Mouse (Mus musculus) forebrain, postnatal 0 days (tissue): ENCODE measurements at regions not wholly inside any gene's neighbourhood (a gene's known extent, or its start where the extent isn't known, plus 50 kb on each side); places are given as distances from the start of the nearest gene placed in this dataset.
A peak's percentile ranks its signal among the peaks of the same experiment; 100 is the strongest.
"Not testable (repeated sequence)": the region's sequence is repeated elsewhere in the genome, so short reads cannot be mapped to it uniquely, and the experiment has no call there.

Source experiments
- ATAC-seq: fragments of 200-750 bp; cut with Nextera tagmentation; 2 replicates; pipeline ENCODE4 v1.8.0; 2017; ENCODE audit warnings: mild to moderate bottlenecking, moderate library complexity
- DNase-seq: peaks from one replicate; pipeline ENCODE4 v3.0.0-alpha.2; 2015
- H3K27ac ChIP-seq: fragments of 300-500 bp; sonication (generic); 2 replicates; pipeline ENCODE4 v1.5.1; 2014; ENCODE audit warnings: low read depth, mild to moderate bottlenecking, antibody characterized with exemption, low read length, moderate library complexity, mixed read lengths
- H3K27me3 ChIP-seq: fragments of 300-500 bp; sonication (generic); 2 replicates; pipeline ENCODE4 v1.6.1; 2014; ENCODE audit warnings: mild to moderate bottlenecking, low read length, mixed read lengths; ENCODE audit not compliant: insufficient read depth
- H3K36me3 ChIP-seq: fragments of 300-500 bp; sonication (generic); 2 replicates; pipeline ENCODE4 v1.6.1; 2014; ENCODE audit warnings: mild to moderate bottlenecking, moderate library complexity; ENCODE audit not compliant: insufficient read depth
- H3K4me1 ChIP-seq: fragments of 300-500 bp; sonication (generic); 2 replicates; pipeline ENCODE4 v1.6.1; 2014; ENCODE audit warnings: antibody characterized with exemption; ENCODE audit not compliant: insufficient read depth
- H3K4me2 ChIP-seq: fragments of 300-500 bp; sonication (generic); 2 replicates; pipeline ENCODE4 v1.6.1; 2014; ENCODE audit warnings: low read depth, mild to moderate bottlenecking, moderate library complexity
- H3K4me3 ChIP-seq: fragments of 300-500 bp; sonication (generic); 2 replicates; pipeline ENCODE4 v1.5.1; 2014; ENCODE audit warnings: low read depth, low read length, mixed read lengths
- H3K9ac ChIP-seq: fragments of 300-500 bp; sonication (generic); 2 replicates; pipeline ENCODE4 v1.6.1; 2014; ENCODE audit warnings: mild to moderate bottlenecking
- H3K9me3 ChIP-seq: fragments of 300-500 bp; sonication (generic); 2 replicates; pipeline ENCODE4 v1.6.1; 2016; ENCODE audit warnings: low read length
- CTCF ChIP-seq: sonication (generic); IDR thresholded peaks from 2 replicates; pipeline ENCODE4 v1.5.1; 2016; ENCODE audit warnings: antibody characterized with exemption, control low read depth, low read depth
- WGBS: fragments of 180-500 bp; shearing (Covaris S2); extraction: QIAGEN DNeasy Blood & Tissue Kit; methylation state at CpG from one replicate; pipeline ENCODE4 v1.1.7; 2014; 5-methylcytosine and 5-hydroxymethylcytosine counted together

GRCm38 (mm10) chr13:4783290-4783689 is 174.3 kb upstream of the Akr1e1 start:
- TF ChIP-seq CTCF, result no peak
- Histone ChIP-seq H3K27me3 (no peaks in the 10 kb centered on the region), H3K36me3 (no peaks in the 10 kb centered on the region), H3K9me3 (no peaks in the 10 kb centered on the region), H3K9ac (no peak overlapping the region), H3K4me2 (no peak overlapping the region), H3K4me1 (no peaks in the 10 kb centered on the region), H3K4me3 (no peak overlapping the region), H3K27ac (no peak overlapping the region)
- DNase-seq (no peak), ATAC-seq (no peak)
- WGBS, result 53% methylated on average over 3 of the region's 3 CpGs

- not testable (repeated sequence) for H3K4me2 ChIP-seq, H3K4me1 ChIP-seq, H3K9me3 ChIP-seq, H3K27ac ChIP-seq, H3K36me3 ChIP-seq, H3K27me3 ChIP-seq, H3K4me3 ChIP-seq, ATAC-seq, H3K9ac ChIP-seq, DNase-seq
- WGBS, result 83% methylated on average over 3 of the region's 3 CpGs
These were observed 169.4 kb upstream of the Akr1e1 start for GRCm38 (mm10) chr13:4778264-4778823.

GRCm38 (mm10) chr13:4776855-4777254 is 167.9 kb upstream of the Akr1e1 start:
- Histone ChIP-seq H3K4me1 (no peaks in the 10 kb centered on the region), H3K4me2 (no peak overlapping the region), H3K27me3 (no peaks in the 10 kb centered on the region), H3K9me3 (no peaks in the 10 kb centered on the region), H3K4me3 (no peak overlapping the region), H3K9ac (no peak overlapping the region), H3K36me3 (no peaks in the 10 kb centered on the region), H3K27ac (no peak overlapping the region)
- DNase-seq, result peak; percentile 36
- no peak for ATAC-seq
- 42% methylated on average over 4 of the region's 4 CpGs for WGBS
- TF ChIP-seq CTCF, result peak; percentile 61

- 80% methylated on average over 2 of the region's 2 CpGs for WGBS
- no peak for ATAC-seq
- Histone ChIP-seq H3K36me3 (no peaks in the 10 kb centered on the region), H3K9ac (no peak overlapping the region), H3K4me1 (peaks cover 5% of the 10 kb centered on the region; the same call in 1 of the 2 replicates), H3K4me3 (no peak overlapping the region), H3K9me3 (no peaks in the 10 kb centered on the region), H3K4me2 (no peak overlapping the region), H3K27me3 (no peaks in the 10 kb centered on the region), H3K27ac (no peak overlapping the region)
- DNase-seq, result no peak
- no peak for TF ChIP-seq CTCF
These were observed 163.3 kb upstream of the Akr1e1 start for GRCm38 (mm10) chr13:4772324-4772723.

- Histone ChIP-seq H3K4me2 (peak overlapping the region; percentile 34), H3K4me1 (peaks cover 5% of the 10 kb centered on the region; the same call in 1 of the 2 replicates), H3K4me3 (no peak overlapping the region), H3K9me3 (no peaks in the 10 kb centered on the region), H3K9ac (no peak overlapping the region), H3K36me3 (no peaks in the 10 kb centered on the region), H3K27me3 (no peaks in the 10 kb centered on the region), H3K27ac (peak overlapping the region; percentile 35; the same call in 1 of the 2 replicates)
- 20% methylated on average over 12 of the region's 12 CpGs for WGBS
- ATAC-seq (peak; percentile 100), DNase-seq (peak; percentile 72)
- peak; percentile 51 for TF ChIP-seq CTCF
These were observed 162.4 kb upstream of the Akr1e1 start for GRCm38 (mm10) chr13:4771120-4772075.

- H3K9ac ChIP-seq, result no peak overlapping the region
- TF ChIP-seq CTCF, result no peak
- no peak for DNase-seq
- no peak for ATAC-seq
- H3K4me2 ChIP-seq, result no peak overlapping the region
- H3K4me1 ChIP-seq, result no peaks in the 10 kb centered on the region
- 53% methylated on average over 3 of the region's 3 CpGs for WGBS
- H3K4me3 ChIP-seq, result no peak overlapping the region
- no peaks in the 10 kb centered on the region for H3K36me3 ChIP-seq
- no peaks in the 10 kb centered on the region for H3K9me3 ChIP-seq
- no peaks in the 10 kb centered on the region for H3K27me3 ChIP-seq
- H3K27ac ChIP-seq, result no peak overlapping the region
These were observed 151.0 kb upstream of the Akr1e1 start for GRCm38 (mm10) chr13:4759965-4760364.

- DNase-seq (no peak), ATAC-seq (no peak)
- Histone ChIP-seq H3K9me3 (no peaks in the 10 kb centered on the region), H3K4me1 (no peaks in the 10 kb centered on the region), H3K27me3 (no peaks in the 10 kb centered on the region), H3K4me3 (no peak overlapping the region), H3K36me3 (no peaks in the 10 kb centered on the region), H3K27ac (no peak overlapping the region), H3K4me2 (no peak overlapping the region), H3K9ac (no peak overlapping the region)
- TF ChIP-seq CTCF, result no peak
These were observed 147.6 kb upstream of the Akr1e1 start for GRCm38 (mm10) chr13:4756529-4756928.
